Mouse (Mus musculus) forebrain, embryonic 16.5 days (tissue): ENCODE results near the gene Set. TPM values are rescaled to one million over a fixed set of nuclear protein-coding genes. Genes with fewer than 3 reads are reported as not detected.
A peak's percentile ranks its signal among the peaks of the same experiment; 100 is the strongest.
"Not testable (repeated sequence)": the region's sequence is repeated elsewhere in the genome, so short reads cannot be mapped to it uniquely, and the experiment has no call there.

Experiments used
- ATAC-seq: fragments of 200-750 bp; cut with Nextera tagmentation; 2 replicates; pipeline ENCODE4 v1.8.0; 2017; ENCODE audit warnings: mild to moderate bottlenecking, moderate library complexity
- H3K27ac ChIP-seq: fragments of 300-500 bp; sonication (generic); 2 replicates; pipeline ENCODE4 v1.5.1; 2014; ENCODE audit warnings: low read length, control low read depth
- H3K27me3 ChIP-seq: fragments of 300-500 bp; sonication (generic); replicated peaks from 2 replicates; pipeline ENCODE4 v1.6.1; 2014; ENCODE audit warnings: low read length; ENCODE audit not compliant: control insufficient read depth, insufficient read depth
- H3K36me3 ChIP-seq: fragments of 300-500 bp; sonication (generic); 2 replicates; pipeline ENCODE4 v1.6.1; 2014; ENCODE audit not compliant: control insufficient read depth, insufficient read depth
- H3K4me1 ChIP-seq: fragments of 300-500 bp; sonication (generic); replicated peaks from 2 replicates; pipeline ENCODE4 v1.6.1; 2014; ENCODE audit warnings: low read length; ENCODE audit not compliant: control insufficient read depth, insufficient read depth
- H3K4me2 ChIP-seq: fragments of 300-500 bp; sonication (generic); 2 replicates; pipeline ENCODE4 v1.6.1; 2014; ENCODE audit warnings: mild to moderate bottlenecking, low read length, control low read depth
- H3K4me3 ChIP-seq: fragments of 300-500 bp; sonication (generic); replicated peaks from 2 replicates; pipeline ENCODE4 v1.5.1; 2014; ENCODE audit warnings: mild to moderate bottlenecking, low read length, control low read depth
- H3K9ac ChIP-seq: fragments of 300-500 bp; sonication (generic); replicated peaks from 2 replicates; pipeline ENCODE4 v1.6.1; 2014; ENCODE audit warnings: low read depth, low read length, control low read depth
- H3K9me3 ChIP-seq: fragments of 300-500 bp; sonication (generic); 2 replicates; pipeline ENCODE4 v1.6.1; 2016; ENCODE audit warnings: low read length; ENCODE audit not compliant: control insufficient read depth
- WGBS: fragments of 180-500 bp; shearing (Covaris S2); extraction: QIAGEN DNeasy Blood & Tissue Kit; methylation state at CpG from one replicate; pipeline ENCODE4 v1.1.7; 2014; 5-methylcytosine and 5-hydroxymethylcytosine counted together
- polyA plus RNA-seq: library from polyadenylated mRNA; unstranded; fragments of >200 nt; fragmentation: Nextera tagmentation; extraction: Ambion mirVana; gene quantifications from 2 replicates; pipeline ENCODE4 v1.2.1, GENCODE M21; 2015

The Set gene
- polyA plus RNA-seq, 1 experiment from 2014 or later = 407 TPM

DNA sequence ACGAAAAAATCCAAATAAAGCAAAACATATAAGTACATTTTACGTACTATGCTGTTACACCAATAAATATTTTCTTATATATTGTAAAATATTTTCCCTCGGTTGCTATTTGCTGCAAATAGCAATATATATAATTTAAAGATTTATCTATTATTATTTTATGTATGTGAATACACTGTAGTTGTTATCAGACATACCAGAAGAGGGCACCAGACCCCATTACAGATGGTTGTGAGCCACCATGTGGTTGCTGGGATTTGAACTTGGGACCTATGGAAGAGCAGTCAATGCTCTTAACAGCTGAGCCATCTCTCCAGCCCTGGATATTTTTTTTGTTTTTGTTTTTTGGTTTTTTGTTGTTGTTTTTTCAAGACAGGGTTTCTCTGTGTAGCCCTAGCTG, 1.9 kb upstream of the Set start:
- not testable (repeated sequence) for ATAC-seq
- 93% methylated on average over 3 of the region's 3 CpGs for WGBS

DNA sequence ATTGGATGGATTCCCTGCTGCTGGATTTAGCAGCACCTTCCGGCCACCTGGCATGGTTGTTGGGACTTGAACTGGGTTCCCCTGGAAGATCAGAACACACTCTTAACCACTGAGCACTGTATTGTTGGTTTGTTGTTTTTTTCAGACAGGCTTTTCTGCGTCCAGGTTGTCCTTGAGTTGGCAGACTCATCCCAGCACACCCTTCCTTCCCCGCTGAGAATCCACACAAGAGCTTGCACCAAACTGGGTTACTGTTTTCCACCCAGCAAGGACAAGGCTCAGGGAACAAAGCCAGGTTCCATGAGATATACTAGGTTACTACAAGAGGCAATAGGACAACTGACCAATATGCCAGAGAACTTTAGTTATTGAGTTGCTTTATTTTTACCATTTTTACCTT, 442 bp upstream of the Set start:
- H3K9ac ChIP-seq = no peak overlapping the region
- WGBS = 87% methylated on average over 3 of the region's 3 CpGs
- H3K9me3 ChIP-seq = no peaks in the 10 kb centered on the region
- no peak overlapping the region for H3K27ac ChIP-seq
- H3K4me3 ChIP-seq = no peak overlapping the region
- ATAC-seq = no peak
- H3K36me3 ChIP-seq = no peaks in the 10 kb centered on the region
- H3K4me1 ChIP-seq = peaks cover 7% of the 10 kb centered on the region
- H3K4me2 ChIP-seq = no peak overlapping the region
- H3K27me3 ChIP-seq = no peaks in the 10 kb centered on the region

More for the DNA sequence above, 1.9 kb upstream of the Set start:
- not testable (repeated sequence) for H3K36me3 ChIP-seq, H3K27ac ChIP-seq, H3K9ac ChIP-seq, H3K9me3 ChIP-seq, H3K27me3 ChIP-seq, H3K4me1 ChIP-seq, H3K4me2 ChIP-seq, H3K4me3 ChIP-seq

DNA sequence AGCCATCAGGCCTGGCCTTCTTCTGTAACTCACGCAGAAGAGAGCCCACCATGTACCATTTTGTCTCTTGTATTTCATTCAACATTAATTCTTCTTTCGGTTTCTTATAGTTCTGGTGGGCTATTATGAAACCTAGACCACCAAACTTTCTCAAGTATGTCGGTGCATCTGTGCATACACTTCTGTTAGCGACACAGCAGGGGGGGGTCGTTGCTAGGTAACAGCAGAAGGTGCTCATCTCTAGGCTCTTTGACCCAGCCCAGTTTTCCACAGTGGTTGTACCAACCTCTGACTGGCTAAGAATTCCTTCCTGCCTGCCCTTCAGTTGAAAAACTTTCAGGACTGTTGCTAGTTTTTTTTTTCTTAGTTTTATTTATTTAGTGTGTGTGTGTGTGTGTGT, 1.2 kb downstream of the Set start:
- no peaks in the 10 kb centered on the region for H3K9me3 ChIP-seq
- H3K27ac ChIP-seq = no peak overlapping the region
- H3K36me3 ChIP-seq = no peaks in the 10 kb centered on the region
- 37% methylated on average over 5 of the region's 5 CpGs for WGBS
- no peaks in the 10 kb centered on the region for H3K27me3 ChIP-seq
- no peak for ATAC-seq
- H3K9ac ChIP-seq = no peak overlapping the region
- no peak overlapping the region for H3K4me2 ChIP-seq
- peaks cover 17% of the 10 kb centered on the region for H3K4me1 ChIP-seq
- H3K4me3 ChIP-seq = no peak overlapping the region

- Histone ChIP-seq H3K9ac (peak overlapping the region; percentile 60), H3K27ac (peak overlapping the region; percentile 62), H3K36me3 (no peaks in the 10 kb centered on the region), H3K27me3 (no peaks in the 10 kb centered on the region), H3K4me3 (peak overlapping the region; percentile 52), H3K4me2 (peak overlapping the region; percentile 79), H3K4me1 (peaks cover 31% of the 10 kb centered on the region), H3K9me3 (no peaks in the 10 kb centered on the region)
- no peak for ATAC-seq
- WGBS = 8% methylated on average over 36 of the region's 37 CpGs
Measured at GRCm38 (mm10) chr2:30061215-30062166, 4.3 kb downstream of the Set start.

GRCm38 (mm10) chr2:30062249-30063093, 5.3 kb downstream of the Set start:
- H3K36me3 ChIP-seq = no peaks in the 10 kb centered on the region
- peak overlapping the region; percentile 62 for H3K27ac ChIP-seq
- peak overlapping the region; percentile 79 for H3K4me2 ChIP-seq
- H3K9ac ChIP-seq = peak overlapping the region; percentile 60
- peak overlapping the region; percentile 52 for H3K4me3 ChIP-seq
- ATAC-seq = no peak
- under 1% methylated on average over 40 of the region's 40 CpGs for WGBS
- no peaks in the 10 kb centered on the region for H3K9me3 ChIP-seq
- H3K27me3 ChIP-seq = no peaks in the 10 kb centered on the region
- H3K4me1 ChIP-seq = peaks cover 31% of the 10 kb centered on the region

- no peaks in the 10 kb centered on the region for H3K9me3 ChIP-seq
- no peaks in the 10 kb centered on the region for H3K27me3 ChIP-seq
- no peak for ATAC-seq
- peak overlapping the region; percentile 52 for H3K4me3 ChIP-seq
- H3K27ac ChIP-seq = peak overlapping the region; percentile 62
- H3K4me2 ChIP-seq = peak overlapping the region; percentile 79
- H3K9ac ChIP-seq = peak overlapping the region; percentile 60
- peaks cover 36% of the 10 kb centered on the region for H3K4me1 ChIP-seq
- WGBS = 3% methylated on average over 8 of the region's 8 CpGs
- H3K36me3 ChIP-seq = peaks cover under 1% of the 10 kb centered on the region; the same call in 1 of the 2 replicates
Measured at GRCm38 (mm10) chr2:30063235-30063634, 6.1 kb downstream of the Set start.

GRCm38 (mm10) chr2:30063791-30064190, 6.6 kb downstream of the Set start:
- H3K36me3 ChIP-seq = peaks cover 5% of the 10 kb centered on the region
- H3K27me3 ChIP-seq = no peaks in the 10 kb centered on the region
- no peak overlapping the region; the same call in 1 of the 2 replicates for H3K4me3 ChIP-seq
- peaks cover 41% of the 10 kb centered on the region for H3K4me1 ChIP-seq
- ATAC-seq = no peak
- H3K27ac ChIP-seq = no peak overlapping the region
- 12% methylated on average over 2 of the region's 3 CpGs for WGBS
- peak overlapping the region; percentile 60 for H3K9ac ChIP-seq
- peak overlapping the region; percentile 79 for H3K4me2 ChIP-seq
- no peaks in the 10 kb centered on the region for H3K9me3 ChIP-seq

DNA sequence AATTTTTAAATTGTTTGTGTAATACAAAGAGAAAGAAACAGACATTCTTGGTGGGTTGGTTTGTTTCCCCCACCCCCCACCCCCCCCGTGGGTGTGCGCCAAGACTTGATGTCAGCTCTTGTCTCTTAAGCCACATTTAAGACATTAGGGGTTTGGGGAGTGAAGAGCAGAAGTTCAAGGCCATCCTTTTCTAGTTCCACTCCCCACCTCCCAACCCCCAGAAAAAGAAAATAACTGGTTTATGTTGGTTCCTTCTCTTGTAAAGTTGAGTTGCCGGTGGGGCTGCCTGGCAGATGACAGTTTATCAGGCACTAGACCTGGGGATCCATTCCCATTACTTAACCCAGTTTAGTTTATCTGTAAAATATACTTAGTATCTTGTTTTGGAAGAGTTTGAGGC, 7.1 kb downstream of the Set start:
- peaks cover 5% of the 10 kb centered on the region for H3K36me3 ChIP-seq
- ATAC-seq = no peak
- 30% methylated on average over 3 of the region's 3 CpGs for WGBS
- H3K4me3 ChIP-seq = no peak overlapping the region
- no peak overlapping the region for H3K4me2 ChIP-seq
- no peak overlapping the region for H3K27ac ChIP-seq
- H3K9me3 ChIP-seq = no peaks in the 10 kb centered on the region
- no peak overlapping the region for H3K9ac ChIP-seq
- peaks cover 41% of the 10 kb centered on the region for H3K4me1 ChIP-seq
- no peaks in the 10 kb centered on the region for H3K27me3 ChIP-seq
